Mouse (Mus musculus) bone marrow, adult 2 months (tissue): ENCODE results near the gene Gm9970.

Experiments used
- CTCF ChIP-seq: fragments of 200-500 bp; IDR thresholded peaks from 2 replicates; pipeline ENCODE4 v1.5.1; 2011; ENCODE audit warnings: low read length, control low read depth; ENCODE audit not compliant: control insufficient read depth, insufficient read depth
- POLR2A ChIP-seq: fragments of 200-500 bp; IDR thresholded peaks from 2 replicates; pipeline ENCODE4 v1.6.1; 2011; ENCODE audit warnings: low read depth, mild to moderate bottlenecking, control low read depth, low read length, borderline replicate concordance; ENCODE audit not compliant: control insufficient read depth

- TF ChIP-seq CTCF (no peak), POLR2A (no peak)
Observed at GRCm38 (mm10) chr5:31218294-31218693, 22.7 kb downstream of the Gm9970 start.
